Mouse (Mus musculus) left cerebral cortex, postnatal 4 days (tissue): ENCODE results near the gene Elavl3. TPM values are rescaled to one million over a fixed set of nuclear protein-coding genes. Genes with fewer than 3 reads are reported as not detected.

ENCODE experiments used
- DNase-seq: peaks from one replicate; pipeline ENCODE4 v3.0.0-alpha.2; 2022
- intact Hi-C: fragments of 180-260 bp; cut with DNase I; formaldehyde crosslinking; loops from one replicate; pipeline ENCODE4 v1.15.1; 2025
- total RNA-seq, 2 experiments: library from RNA; stranded (reverse); gene quantifications; 2 replicates each; pipeline ENCODE4 v1.2.3; 2021

Gene Elavl3
- total RNA-seq, 2 experiments from 2014 or later, result 365 to 366 TPM

- DNase-seq, result no peak
- intact Hi-C loops, result no loop called here
Observed at GRCm38 (mm10) chr9:22061339-22061738, 9.5 kb upstream of the Elavl3 start.

GRCm38 (mm10) chr9:22058011-22058424, 6.2 kb upstream of the Elavl3 start:
- intact Hi-C loops, result no loop called here
- DNase-seq, result peak; percentile 75

- DNase-seq, result no peak
- intact Hi-C loops, result no loop called here
Observed at GRCm38 (mm10) chr9:22057031-22057517, 5.3 kb upstream of the Elavl3 start.

- DNase-seq, result no peak
- intact Hi-C loops, result no loop called here
Observed at GRCm38 (mm10) chr9:22056303-22056910, 4.6 kb upstream of the Elavl3 start.

DNA sequence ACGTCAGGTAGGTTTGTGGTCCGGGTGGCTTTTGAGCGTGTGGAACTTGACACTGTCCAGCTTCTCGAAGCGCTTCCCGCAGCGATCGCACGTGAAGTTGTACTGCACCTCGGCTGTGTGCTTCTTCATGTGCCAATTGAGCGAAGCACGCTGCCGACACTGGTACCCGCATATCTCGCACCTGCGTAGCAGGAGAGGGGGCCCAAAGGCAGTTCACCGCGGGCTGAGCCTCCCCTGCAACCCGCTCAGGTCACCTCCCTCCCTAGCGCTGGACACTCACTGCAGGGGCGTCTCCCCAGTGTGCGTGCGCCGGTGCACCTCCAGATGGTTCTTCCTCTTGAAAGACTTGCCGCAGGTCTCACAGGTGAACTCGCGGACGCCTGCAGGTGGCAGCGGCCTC, 3.9 kb upstream of the Elavl3 start:
- intact Hi-C loops, result no loop called here
- no peak for DNase-seq

DNA sequence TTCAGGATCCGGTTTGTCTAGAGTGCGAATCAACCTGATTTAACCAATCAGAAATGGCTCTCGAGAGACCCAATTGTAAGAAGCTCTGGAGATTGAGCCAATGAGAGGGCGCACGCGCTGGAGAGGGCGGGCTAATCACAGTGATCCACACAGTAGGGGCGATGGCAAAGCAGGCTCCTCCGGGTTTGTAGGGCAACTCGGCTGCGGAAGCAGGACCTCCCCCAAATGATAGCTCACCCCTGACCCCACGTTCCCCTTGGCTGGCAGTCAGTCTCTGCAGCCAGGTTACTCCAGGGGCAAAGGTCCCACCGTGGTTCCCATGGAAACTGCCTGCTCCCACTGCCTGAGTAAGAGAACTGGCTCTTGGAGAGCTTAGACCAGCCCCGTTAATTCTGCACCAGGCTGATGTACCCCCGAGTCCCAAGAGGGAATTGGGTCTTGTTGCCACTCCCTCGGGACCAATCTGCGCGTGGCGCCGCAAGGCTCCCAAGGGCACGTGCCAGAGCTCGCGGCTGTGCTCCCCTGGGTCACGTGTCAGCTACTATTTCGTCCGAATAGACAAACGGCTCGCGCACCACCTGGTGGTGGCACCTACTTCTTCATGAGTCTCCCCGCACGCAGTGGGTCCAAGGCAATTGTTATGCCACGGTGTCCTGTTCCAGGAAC, 2.7 kb upstream of the Elavl3 start:
- intact Hi-C loops, result no loop called here

GRCm38 (mm10) chr9:22053657-22054056, 1.8 kb upstream of the Elavl3 start:
- intact Hi-C loops, result no loop called here
- DNase-seq, result no peak

More for the DNA sequence above, 2.7 kb upstream of the Elavl3 start:
- DNase-seq, result peak; percentile 87

DNA sequence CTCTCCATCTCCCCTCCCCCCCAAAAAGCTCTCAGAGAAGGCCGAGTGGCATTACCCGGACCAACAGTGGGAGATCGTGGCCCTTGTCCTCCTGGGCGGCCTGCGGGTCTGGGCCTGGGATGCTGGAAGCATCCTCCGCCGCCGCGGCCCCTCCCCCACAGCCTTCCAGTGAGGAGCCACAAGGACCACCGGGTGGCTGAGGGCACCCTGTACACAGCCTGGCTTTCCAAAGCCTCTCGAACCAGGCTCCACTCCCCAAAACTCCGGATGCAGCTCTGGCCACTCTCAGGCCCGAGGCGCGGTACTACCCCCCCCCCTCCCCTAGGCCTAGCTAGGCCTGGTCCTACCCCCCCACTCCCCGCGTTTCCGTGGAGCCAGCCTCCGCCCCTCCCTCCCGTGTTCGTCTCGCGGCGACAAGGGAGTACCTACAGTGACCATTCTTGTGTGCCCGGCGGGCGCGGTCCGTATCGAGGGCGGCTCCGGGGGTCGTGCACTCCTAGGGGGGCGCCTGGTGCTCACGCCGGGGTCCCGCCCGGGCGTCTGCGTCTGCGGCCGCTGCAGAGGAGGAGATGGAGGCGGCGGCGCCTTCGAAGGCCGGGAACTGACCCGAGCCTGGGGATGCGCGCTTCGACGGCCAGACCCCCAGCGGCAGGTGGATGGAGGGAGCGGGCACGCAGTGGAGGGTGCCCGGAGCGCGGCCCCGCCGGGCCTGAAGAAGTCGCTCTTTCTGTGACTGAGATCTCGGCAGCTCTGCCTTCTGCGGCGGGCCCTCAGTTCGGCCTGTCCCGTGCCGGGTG, 464 bp downstream of the Elavl3 start:
- intact Hi-C loops, result no loop called here
- peak; percentile 56 for DNase-seq

GRCm38 (mm10) chr9:22050351-22050889, 1.4 kb downstream of the Elavl3 start:
- intact Hi-C loops, result no loop called here
- peak; percentile 87 for DNase-seq

DNA sequence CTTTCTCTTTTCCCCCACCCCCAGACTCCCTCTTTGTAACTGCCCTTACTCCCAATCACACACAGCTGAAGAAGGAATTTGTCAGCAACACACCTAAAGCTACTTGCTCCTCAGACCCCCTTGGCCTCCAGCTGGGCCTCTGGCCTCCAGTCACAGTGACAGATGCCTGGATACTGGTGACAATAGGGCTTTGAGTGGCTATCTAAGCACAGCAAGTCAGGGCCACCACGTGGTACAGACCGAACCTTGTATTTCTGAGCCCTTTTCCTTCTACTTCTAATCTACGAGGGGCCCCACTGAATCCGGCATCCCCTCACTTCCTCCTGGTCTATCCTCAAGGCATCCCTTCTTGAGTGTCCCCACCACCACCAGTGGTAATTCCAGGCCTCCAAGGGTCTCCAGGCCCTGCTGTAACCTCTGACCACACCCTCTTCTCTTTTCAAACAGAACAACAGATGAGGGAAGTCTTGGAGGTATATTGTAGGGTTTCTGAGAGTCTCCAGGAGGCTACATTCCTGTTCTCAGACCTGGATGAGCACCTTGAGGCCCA, 2.0 kb downstream of the Elavl3 start:
- peak; percentile 81 for DNase-seq
- intact Hi-C loops, result no loop called here

DNA sequence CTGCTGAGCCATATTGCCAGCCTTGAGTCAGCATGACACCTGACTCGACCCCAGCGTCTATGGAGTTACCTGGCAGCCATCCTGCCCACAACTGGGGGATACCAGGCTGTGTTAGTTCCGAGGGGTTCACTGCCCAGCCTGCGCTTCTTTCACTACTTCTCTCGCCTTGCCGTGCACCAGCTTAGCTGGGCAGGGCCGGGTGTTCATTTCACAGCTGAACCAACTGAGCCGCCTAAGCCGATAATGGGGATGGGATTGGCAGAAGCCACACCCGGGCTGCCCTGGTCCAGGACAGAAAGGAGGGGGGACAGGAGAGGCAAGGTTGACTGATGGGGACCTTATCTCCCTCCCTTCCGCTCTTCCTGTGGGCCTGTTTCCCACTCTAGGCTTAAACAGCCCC, 2.5 kb downstream of the Elavl3 start:
- intact Hi-C loops, result no loop called here
- peak; percentile 63 for DNase-seq

- intact Hi-C loops, result no loop called here
- DNase-seq, result no peak
Observed at GRCm38 (mm10) chr9:22047329-22047728, 4.5 kb downstream of the Elavl3 start.

- DNase-seq, result no peak
Observed at GRCm38 (mm10) chr9:22041832-22042231, 10.0 kb downstream of the Elavl3 start.

GRCm38 (mm10) chr9:22037826-22038225, 14.0 kb downstream of the Elavl3 start:
- intact Hi-C loops, result no loop called here

More at GRCm38 (mm10) chr9:22041832-22042231, 10.0 kb downstream of the Elavl3 start:
- intact Hi-C loops, result no loop called here

GRCm38 (mm10) chr9:22035300-22036044, 16.4 kb downstream of the Elavl3 start:
- intact Hi-C loops, result no loop called here
- peak; percentile 77 for DNase-seq

More at GRCm38 (mm10) chr9:22037826-22038225, 14.0 kb downstream of the Elavl3 start:
- no peak for DNase-seq

DNA sequence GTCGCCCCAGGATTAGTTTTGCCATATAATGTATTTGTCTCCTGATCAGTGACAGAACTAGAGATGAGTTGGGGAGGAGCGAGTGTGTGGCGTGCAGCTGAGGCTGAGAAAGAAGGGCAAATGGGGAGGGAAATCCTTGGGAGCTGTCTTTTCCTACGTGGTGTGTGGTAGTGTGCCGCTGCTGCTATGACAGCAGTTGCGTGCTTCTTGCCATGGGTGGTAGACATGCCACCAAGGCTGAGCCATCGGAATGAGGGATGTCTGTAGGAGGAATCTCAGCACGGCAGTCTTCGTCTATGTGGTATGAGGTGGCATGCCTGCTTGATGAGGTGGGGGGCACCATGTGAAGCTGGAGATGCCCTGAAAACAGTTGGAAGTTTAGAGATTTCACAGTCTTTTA, 21.4 kb downstream of the Elavl3 start:
- intact Hi-C loops, result no loop called here
- no peak for DNase-seq

DNA sequence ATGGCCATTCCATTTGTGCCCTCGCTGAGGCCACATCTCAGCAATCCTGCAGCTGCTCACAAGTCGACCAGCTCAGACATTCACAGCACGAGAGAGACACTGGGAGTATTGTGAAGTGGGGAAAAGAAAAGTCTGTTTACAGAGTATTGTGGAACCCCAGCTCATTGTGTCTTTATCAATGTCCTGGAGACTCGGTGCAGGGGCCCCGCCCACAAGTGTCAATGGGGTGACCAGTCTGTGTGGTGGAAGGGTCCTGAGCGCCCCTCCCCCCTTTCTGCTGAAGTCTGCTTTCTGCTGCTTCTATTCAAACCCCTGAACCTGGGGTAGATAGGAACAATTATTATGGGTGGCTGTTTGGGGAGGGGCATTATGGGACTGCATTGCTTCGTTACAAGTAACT, 23.4 kb downstream of the Elavl3 start:
- no peak for DNase-seq
- intact Hi-C loops, result no loop called here

DNA sequence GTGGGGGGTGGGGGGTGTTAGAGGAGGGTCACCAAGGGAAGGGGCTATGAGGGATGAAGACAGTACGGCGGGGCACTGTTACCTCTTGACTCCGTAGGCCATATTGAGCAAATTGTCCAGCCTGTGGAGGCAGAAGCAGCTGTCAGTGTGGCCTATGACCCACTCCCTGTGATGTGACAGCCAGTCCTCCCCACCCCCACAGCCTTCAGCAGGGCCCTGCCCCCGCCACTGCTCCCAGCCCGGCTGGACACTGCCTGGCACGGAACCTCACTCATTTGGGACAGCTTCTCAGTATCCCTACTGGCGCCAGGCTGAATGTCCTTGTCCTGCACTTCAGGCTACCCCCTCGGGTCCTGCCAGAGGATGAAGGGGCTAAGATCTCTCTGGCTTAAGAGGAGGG, 27.2 kb downstream of the Elavl3 start:
- no peak for DNase-seq
- intact Hi-C loops, result no loop called here

GRCm38 (mm10) chr9:22017208-22017825, 34.5 kb downstream of the Elavl3 start:
- intact Hi-C loops, result no loop called here

DNA sequence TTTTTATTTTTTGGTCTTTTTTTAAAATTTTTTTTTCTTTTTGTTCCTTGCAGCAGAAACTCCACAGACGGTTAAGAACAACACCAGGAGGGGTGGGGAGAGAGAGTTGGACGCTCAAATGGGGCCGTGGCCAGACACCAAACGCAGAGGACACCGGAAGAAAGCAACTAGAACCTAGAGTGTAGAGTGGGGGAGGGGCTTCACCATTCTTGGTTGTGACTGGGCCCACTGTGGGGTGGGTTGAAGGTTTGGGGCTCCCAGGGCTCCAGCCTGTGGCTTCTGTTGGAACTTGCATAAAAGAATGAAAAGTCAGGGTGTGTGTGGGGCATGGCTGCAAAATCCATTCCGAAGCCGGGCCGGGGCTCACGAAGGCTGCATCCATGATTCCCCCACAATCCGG, 35.6 kb downstream of the Elavl3 start:
- DNase-seq, result no peak
- intact Hi-C loops, result no loop called here

More at GRCm38 (mm10) chr9:22017208-22017825, 34.5 kb downstream of the Elavl3 start:
- DNase-seq, result peak; percentile 62
